Mouse (Mus musculus) hindbrain, postnatal 0 days (tissue): ENCODE data around the gene Abcg5. TPM values are rescaled to one million over a fixed set of nuclear protein-coding genes. Genes with fewer than 3 reads are reported as not detected.

Experiments
- ATAC-seq: fragments of 200-750 bp; cut with Nextera tagmentation; 2 replicates; pipeline ENCODE4 v1.8.0; 2017; ENCODE audit warnings: mild to moderate bottlenecking, moderate TSS enrichment, moderate library complexity
- DNase-seq: peaks from one replicate; pipeline ENCODE4 v3.0.0-alpha.2; 2015; ENCODE audit warnings: low spot score
- H3K27ac ChIP-seq: fragments of 300-500 bp; sonication (generic); 2 replicates; pipeline ENCODE4 v1.5.1; 2014; ENCODE audit warnings: mild to moderate bottlenecking
- H3K27me3 ChIP-seq: fragments of 300-500 bp; sonication (generic); 2 replicates; pipeline ENCODE4 v1.6.1; 2014; ENCODE audit warnings: low read length, mixed read lengths; ENCODE audit not compliant: insufficient read depth
- H3K36me3 ChIP-seq: fragments of 300-500 bp; sonication (generic); 2 replicates; pipeline ENCODE4 v1.6.1; 2014; ENCODE audit warnings: low read length, mixed read lengths; ENCODE audit not compliant: insufficient read depth
- H3K4me1 ChIP-seq: fragments of 300-500 bp; sonication (generic); 2 replicates; pipeline ENCODE4 v1.6.1; 2014; ENCODE audit warnings: antibody characterized with exemption, low read length, mixed read lengths; ENCODE audit not compliant: insufficient read depth
- H3K4me2 ChIP-seq: fragments of 300-500 bp; sonication (generic); 2 replicates; pipeline ENCODE4 v1.6.1; 2014; ENCODE audit warnings: low read depth, mild to moderate bottlenecking, low read length, moderate library complexity, mixed read lengths
- H3K4me3 ChIP-seq: fragments of 300-500 bp; sonication (generic); 2 replicates; pipeline ENCODE4 v1.5.1; 2014; ENCODE audit warnings: low read length
- H3K9ac ChIP-seq: fragments of 300-500 bp; sonication (generic); replicated peaks from 2 replicates; pipeline ENCODE4 v1.6.1; 2014; ENCODE audit warnings: mild to moderate bottlenecking, low read length, moderate library complexity, mixed read lengths
- H3K9me3 ChIP-seq: fragments of 300-500 bp; sonication (generic); 2 replicates; pipeline ENCODE4 v1.6.1; 2016; ENCODE audit warnings: low read length, mixed read lengths
- CTCF ChIP-seq: IDR thresholded peaks from 2 replicates; pipeline ENCODE4 v1.5.1; 2016; ENCODE audit warnings: antibody characterized with exemption, control low read depth, low read depth
- WGBS: fragments of 180-500 bp; shearing (Covaris S2); extraction: QIAGEN DNeasy Blood & Tissue Kit; methylation state at CpG from one replicate; pipeline ENCODE4 v1.1.7; 2014; 5-methylcytosine and 5-hydroxymethylcytosine counted together
- polyA plus RNA-seq: library from polyadenylated mRNA; unstranded; fragments of >200 nt; fragmentation: Nextera tagmentation; extraction: Ambion mirVana; gene quantifications from 2 replicates; pipeline ENCODE4 v1.2.1, GENCODE M21; 2015
- total RNA-seq: library from RNA; depleted of rRNA; stranded (reverse); fragments of >200 nt; gene quantifications from 2 replicates; pipeline ENCODE4 v1.2.3, GENCODE M21; 2014

Abcg5 gene
- total and polyA plus RNA-seq, 2 experiments from 2014 or later = 1.4 to 2.4 TPM

GRCm38 (mm10) chr17:84627721-84628120, 55.1 kb downstream of the Abcg5 start:
- no peak for ATAC-seq
- Histone ChIP-seq H3K27ac (no peak overlapping the region), H3K9me3 (no peaks in the 10 kb centered on the region), H3K4me1 (peaks cover 5% of the 10 kb centered on the region; the same call in 1 of the 2 replicates), H3K36me3 (no peaks in the 10 kb centered on the region; the same call in 1 of the 2 replicates), H3K4me3 (no peak overlapping the region), H3K9ac (no peak overlapping the region), H3K4me2 (no peak overlapping the region), H3K27me3 (no peaks in the 10 kb centered on the region)
- WGBS = 92% methylated on average over 10 of the region's 10 CpGs
- no peak for TF ChIP-seq CTCF
- DNase-seq = no peak

GRCm38 (mm10) chr17:84626857-84627305, 55.9 kb downstream of the Abcg5 start:
- H3K27ac ChIP-seq = peak overlapping the region; percentile 75; the same call in 1 of the 2 replicates
- TF ChIP-seq CTCF = peak; percentile 23; the same call in 1 of the 2 replicates
- peaks cover 5% of the 10 kb centered on the region; the same call in 1 of the 2 replicates for H3K4me1 ChIP-seq
- peak; percentile 58 for ATAC-seq
- peak overlapping the region; percentile 54 for H3K4me3 ChIP-seq
- 27% methylated on average over 9 of the region's 9 CpGs for WGBS
- no peaks in the 10 kb centered on the region for H3K27me3 ChIP-seq
- peak overlapping the region; percentile 74 for H3K4me2 ChIP-seq
- peak; percentile 39 for DNase-seq
- H3K9me3 ChIP-seq = no peaks in the 10 kb centered on the region
- H3K9ac ChIP-seq = peak overlapping the region; percentile 52
- no peaks in the 10 kb centered on the region; the same call in 1 of the 2 replicates for H3K36me3 ChIP-seq

DNA sequence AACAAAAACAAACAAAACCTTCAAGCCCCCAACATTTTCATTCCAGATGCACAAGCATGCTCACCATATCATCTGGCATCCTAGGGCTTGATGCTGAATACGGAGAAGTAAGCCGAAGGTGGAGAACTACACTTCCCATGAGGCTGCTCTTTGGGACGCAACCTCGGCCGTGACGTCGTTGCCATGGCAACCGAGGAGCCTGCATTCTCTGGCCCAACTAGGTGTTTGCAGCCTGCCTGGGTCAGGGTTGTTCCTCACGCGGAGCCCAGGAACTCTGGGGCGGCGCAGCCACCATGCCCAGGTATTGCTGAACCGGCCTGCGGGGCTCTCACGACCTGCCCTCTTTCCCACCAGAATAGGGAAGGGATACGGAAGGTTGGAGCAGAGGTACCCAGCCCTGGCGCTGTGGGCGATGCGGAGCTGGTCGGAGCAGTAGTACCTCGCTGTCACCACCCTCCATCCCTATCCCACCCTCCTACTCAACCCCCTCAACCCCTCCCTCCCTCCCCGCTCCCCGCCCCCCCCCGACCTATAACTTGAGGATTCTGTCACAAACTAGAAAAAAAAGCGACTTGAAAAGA, 56.4 kb downstream of the Abcg5 start, which contains the start of gene Dync2li1:
Gene Dync2li1 (plus strand): TSS at position 221 of the 581 bp plus-strand sequence.
- Histone ChIP-seq H3K4me2 (peak within 1 kb of the TSS; percentile 74), H3K9me3 (no peaks in the 10 kb centered on the region), H3K27ac (peak within 1 kb of the TSS; percentile 75), H3K27me3 (no peaks in the 10 kb centered on the region), H3K4me3 (peak within 1 kb of the TSS; percentile 54), H3K9ac (peak within 1 kb of the TSS; percentile 52), H3K4me1 (peaks cover 5% of the 10 kb centered on the region; the same call in 1 of the 2 replicates), H3K36me3 (no peaks in the 10 kb centered on the region)
- WGBS = under 1% methylated on average over 25 of the region's 25 CpGs
- DNase-seq (peak; percentile 98), ATAC-seq (peak; percentile 98)
- TF ChIP-seq CTCF = peak; percentile 10; the same call in 1 of the 2 replicates

DNA sequence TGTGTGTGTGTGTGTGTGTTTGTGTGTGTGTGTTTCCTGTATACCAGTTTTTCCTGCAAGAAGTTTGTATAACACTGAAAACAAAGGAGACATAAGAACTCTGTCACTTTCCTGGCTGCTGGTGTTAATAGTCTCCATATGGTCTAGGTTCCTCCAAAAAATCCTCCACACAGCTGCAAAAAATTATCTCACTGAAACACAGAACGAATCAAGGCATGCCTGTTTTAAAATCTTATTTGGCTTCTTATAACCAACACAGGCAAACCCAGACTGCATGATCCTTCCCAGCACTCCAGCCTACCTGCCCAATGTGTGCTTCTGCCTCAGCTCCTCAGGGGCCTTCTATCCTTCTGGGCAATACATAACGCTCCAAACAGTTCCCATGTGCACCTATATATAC, 59.9 kb downstream of the Abcg5 start:
- H3K36me3 ChIP-seq = no peaks in the 10 kb centered on the region
- H3K27ac ChIP-seq = no peak overlapping the region
- H3K4me2 ChIP-seq = no peak overlapping the region
- no peak for DNase-seq
- no peak overlapping the region for H3K9ac ChIP-seq
- ATAC-seq = no peak
- WGBS = 71% methylated on average over 2 of the region's 2 CpGs
- H3K4me1 ChIP-seq = peaks cover 5% of the 10 kb centered on the region; the same call in 1 of the 2 replicates
- H3K27me3 ChIP-seq = no peaks in the 10 kb centered on the region
- no peak for TF ChIP-seq CTCF
- no peaks in the 10 kb centered on the region for H3K9me3 ChIP-seq
- no peak overlapping the region for H3K4me3 ChIP-seq

- WGBS = 84% methylated on average over 4 of the region's 4 CpGs
- peaks cover 4% of the 10 kb centered on the region; the same call in 1 of the 2 replicates for H3K4me1 ChIP-seq
- no peak overlapping the region for H3K9ac ChIP-seq
- no peak overlapping the region for H3K27ac ChIP-seq
- DNase-seq = peak; percentile 27
- TF ChIP-seq CTCF = peak; percentile 43
- no peak overlapping the region for H3K4me2 ChIP-seq
- H3K36me3 ChIP-seq = no peaks in the 10 kb centered on the region
- H3K4me3 ChIP-seq = no peak overlapping the region
- H3K9me3 ChIP-seq = no peaks in the 10 kb centered on the region
- H3K27me3 ChIP-seq = no peaks in the 10 kb centered on the region
- no peak for ATAC-seq
These were observed 60.8 kb downstream of the Abcg5 start for GRCm38 (mm10) chr17:84622028-84622427.

GRCm38 (mm10) chr17:84621209-84621608, 61.6 kb downstream of the Abcg5 start:
- Histone ChIP-seq H3K9ac (no peak overlapping the region), H3K4me3 (no peak overlapping the region), H3K4me1 (no peaks in the 10 kb centered on the region), H3K36me3 (no peaks in the 10 kb centered on the region), H3K9me3 (no peaks in the 10 kb centered on the region), H3K4me2 (no peak overlapping the region), H3K27ac (no peak overlapping the region), H3K27me3 (no peaks in the 10 kb centered on the region)
- no peak for ATAC-seq
- TF ChIP-seq CTCF = no peak
- no peak for DNase-seq
- 80% methylated on average over 6 of the region's 6 CpGs for WGBS

DNA sequence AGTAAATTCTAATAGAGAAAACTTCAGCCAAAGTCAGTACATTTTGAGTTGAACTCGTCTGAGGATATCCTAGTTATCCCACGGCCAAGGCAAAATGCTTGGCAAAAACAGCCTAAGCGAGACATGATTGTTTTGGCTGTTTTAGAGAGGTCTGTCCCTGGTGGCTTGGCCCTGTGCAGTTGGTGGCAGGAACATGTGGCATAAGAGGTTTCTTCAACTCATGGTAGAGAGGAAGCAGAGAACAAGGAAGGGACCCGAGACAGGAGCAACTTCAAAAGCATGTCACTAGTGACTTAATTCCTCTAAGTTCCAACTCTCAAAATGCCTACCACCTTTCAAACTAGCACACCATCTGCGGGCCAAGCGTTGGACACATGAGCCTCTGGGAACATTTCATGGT, 62.2 kb downstream of the Abcg5 start:
- TF ChIP-seq CTCF = no peak
- Histone ChIP-seq H3K9ac (no peak overlapping the region), H3K4me1 (no peaks in the 10 kb centered on the region), H3K9me3 (no peaks in the 10 kb centered on the region), H3K27me3 (no peaks in the 10 kb centered on the region), H3K4me2 (no peak overlapping the region), H3K27ac (no peak overlapping the region), H3K36me3 (no peaks in the 10 kb centered on the region), H3K4me3 (no peak overlapping the region)
- ATAC-seq = no peak
- DNase-seq = no peak
- WGBS = 75% methylated on average over 6 of the region's 6 CpGs
